23 mouse cellular contexts compared by ENCODE assay signal in the genomic region with DNA sequence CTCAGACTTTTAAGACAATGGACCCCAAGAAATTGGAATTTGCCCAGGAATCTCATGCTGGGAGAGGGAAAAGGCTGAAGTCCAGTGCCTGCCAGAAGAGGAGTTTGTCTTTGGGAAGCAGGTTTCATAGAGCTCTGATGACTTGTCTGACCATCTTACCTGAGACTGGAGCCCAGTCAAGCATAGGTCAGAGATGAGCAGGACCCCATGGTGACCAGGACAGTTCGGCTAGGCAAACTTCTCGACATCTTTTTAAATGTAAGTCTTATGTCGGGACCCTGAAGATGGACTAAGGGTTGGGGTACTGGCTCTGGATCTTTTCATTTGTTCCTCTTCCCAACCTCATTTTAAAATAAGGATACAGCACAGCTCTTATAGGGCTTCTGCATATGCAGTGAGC.
DNase-seq lines count a peak whose midpoint lies in the region; ATAC-seq lines count a peak whose summit lies in the region.
"Had no signal": no experiment of that assay in that cellular context is flagged by ENCODE, and none has a peak within 500 bp of the region (broad histone marks: within the 10 kb centered on the region; RNA-seq: fewer than 3 reads in every experiment).

No protein-coding gene starts in this region.

- H3K4me3 ChIP-seq in heart, embryonic 10.5 days: no peak overlapping the region
- H3K4me3 ChIP-seq: embryonic facial prominence, embryonic 10.5 days; embryonic facial prominence, embryonic 12.5 days; forebrain, embryonic 13.5 days; forebrain, embryonic 15.5 days had no signal

- no peaks in the 10 kb centered on the region for H3K4me1 ChIP-seq in heart, embryonic 10.5 days
- H3K4me1 ChIP-seq: embryonic facial prominence, embryonic 10.5 days; embryonic facial prominence, embryonic 12.5 days had no signal

- no peak overlapping the region for H3K27ac ChIP-seq in heart, embryonic 10.5 days
- H3K27ac ChIP-seq: embryonic facial prominence, embryonic 10.5 days; embryonic facial prominence, embryonic 12.5 days; forebrain, embryonic 13.5 days; forebrain, embryonic 15.5 days had no signal

- H3K27me3 ChIP-seq in heart, embryonic 10.5 days (ENCODE audit: insufficient read depth, poor library complexity, severe bottlenecking): no peaks in the 10 kb centered on the region
- H3K27me3 ChIP-seq: embryonic facial prominence, embryonic 12.5 days; forebrain, embryonic 13.5 days; forebrain, embryonic 15.5 days had no signal

- 95% methylated on average over 3 of the region's 3 CpGs for WGBS in heart, embryonic 10.5 days

- no peaks in the 10 kb centered on the region for H3K9me3 ChIP-seq in heart, embryonic 10.5 days
- H3K9me3 ChIP-seq: embryonic facial prominence, embryonic 10.5 days; embryonic facial prominence, embryonic 12.5 days; forebrain, embryonic 13.5 days; forebrain, embryonic 15.5 days; G1E had no signal

- ATAC-seq in frontal cortex, adult (ENCODE audit: low TSS enrichment): peak; percentile 64; the same call in 1 of the 2 replicates
- ATAC-seq: activated CD4-positive, CD25-positive, alpha-beta regulatory T cell, adult 4 months; CD4-positive, CD25-positive, alpha-beta regulatory T cell, adult 4 months; forebrain, embryonic 13.5 days; forebrain, embryonic 15.5 days; forebrain, postnatal 0 days had no signal

- no peaks in the 10 kb centered on the region for H3K36me3 ChIP-seq in heart, embryonic 10.5 days
- H3K36me3 ChIP-seq: embryonic facial prominence, embryonic 10.5 days; embryonic facial prominence, embryonic 12.5 days; forebrain, embryonic 15.5 days; G1E had no signal

- no peak for DNase-seq in frontal cortex, postnatal 14 days (ENCODE audit: low spot score in 2 of 2)
- peak; percentile 70 for DNase-seq in heart, embryonic 10.5 days (ENCODE audit: low spot score)
- no peak for DNase-seq in heart, postnatal 4 days
- peak; percentile 35 for DNase-seq in Muller cell, postnatal 12 days (ENCODE audit: inconsistent ontology term)
- DNase-seq in cerebellum, adult 9-10 months: no peak
- DNase-seq: adrenal gland, adult 2 months; adrenal gland, postnatal 10 days; adrenal gland, postnatal 25 days; B cell, adult 2 months; cerebellum, adult 11 months; cerebellum, adult 18-20 months; cerebellum, adult 8-10 months; cerebellum, postnatal 10 days; cerebellum, postnatal 25 days; forebrain, postnatal 0 days had no signal

Comparison
In these comparisons a context has a peak if more than half of its experiments do, and no peak if none do; other contexts are left out.
1. DNase-seq: peak in heart, embryonic 10.5 days (single experiment) and Muller cell, postnatal 12 days (single experiment); none in frontal cortex, postnatal 14 days (0 of 2), heart, postnatal 4 days (single experiment) and cerebellum, adult 9-10 months (single experiment).